Mouse (Mus musculus) heart, postnatal 0 days (tissue): ENCODE measurements around the gene Srrt. TPM values are rescaled to one million over a fixed set of nuclear protein-coding genes. Genes with fewer than 3 reads are reported as not detected.
A peak's percentile ranks its signal among the peaks of the same experiment; 100 is the strongest.

Experiments used
- ATAC-seq: fragments of 200-750 bp; cut with Nextera tagmentation; 2 replicates; pipeline ENCODE4 v1.8.0; 2017; ENCODE audit warnings: low read depth, moderate number of reproducible peaks, moderate library complexity; ENCODE audit not compliant: insufficient read depth
- DNase-seq: peaks from one replicate; pipeline ENCODE4 v3.0.0-alpha.2; 2016; ENCODE audit warnings: low spot score
- H3K27ac ChIP-seq: fragments of 300-500 bp; sonication (generic); 2 replicates; pipeline ENCODE4 v1.5.1; 2014; ENCODE audit warnings: low read depth, mild to moderate bottlenecking
- H3K27me3 ChIP-seq: fragments of 300-500 bp; sonication (generic); 2 replicates; pipeline ENCODE4 v1.6.1; 2014; ENCODE audit warnings: low read length, mixed read lengths; ENCODE audit not compliant: control insufficient read depth, insufficient read depth
- H3K36me3 ChIP-seq: fragments of 300-500 bp; sonication (generic); replicated peaks from 2 replicates; pipeline ENCODE4 v1.6.1; 2014; ENCODE audit warnings: low read length, mixed read lengths; ENCODE audit not compliant: control insufficient read depth, insufficient read depth
- H3K4me1 ChIP-seq: fragments of 300-500 bp; sonication (generic); 2 replicates; pipeline ENCODE4 v1.6.1; 2014; ENCODE audit warnings: antibody characterized with exemption; ENCODE audit not compliant: control insufficient read depth, insufficient read depth
- H3K4me2 ChIP-seq: fragments of 300-500 bp; sonication (generic); 2 replicates; pipeline ENCODE4 v1.6.1; 2014; ENCODE audit warnings: low read depth, mild to moderate bottlenecking, low read length, moderate library complexity
- H3K4me3 ChIP-seq: fragments of 300-500 bp; sonication (generic); 2 replicates; pipeline ENCODE4 v1.5.1; 2014; ENCODE audit warnings: low read depth, low read length
- H3K9ac ChIP-seq: fragments of 300-500 bp; sonication (generic); replicated peaks from 2 replicates; pipeline ENCODE4 v1.6.1; 2014; ENCODE audit warnings: low read depth, low read length, mixed read lengths
- H3K9me3 ChIP-seq: fragments of 300-500 bp; sonication (generic); replicated peaks from 2 replicates; pipeline ENCODE4 v1.6.1; 2016; ENCODE audit warnings: low read length; ENCODE audit not compliant: control insufficient read depth
- CTCF ChIP-seq: IDR thresholded peaks from 2 replicates; pipeline ENCODE4 v1.5.1; 2016; ENCODE audit warnings: antibody characterized with exemption, control low read depth, low read depth
- EP300 ChIP-seq: IDR thresholded peaks from 2 replicates; pipeline ENCODE4 v1.6.1; 2016; ENCODE audit warnings: antibody characterized with exemption, low read depth
- WGBS: fragments of 180-500 bp; shearing (Covaris S2); extraction: QIAGEN DNeasy Blood & Tissue Kit; methylation state at CpG from one replicate; pipeline ENCODE4 v1.1.7; 2014; 5-methylcytosine and 5-hydroxymethylcytosine counted together
- polyA plus RNA-seq: library from polyadenylated mRNA; unstranded; fragments of >200 nt; fragmentation: Nextera tagmentation; extraction: Ambion mirVana; gene quantifications from 2 replicates; pipeline ENCODE4 v1.2.1, GENCODE M21; 2015
- total RNA-seq: library from RNA; depleted of rRNA; stranded (reverse); fragments of >200 nt; gene quantifications from 2 replicates; pipeline ENCODE4 v1.2.3, GENCODE M21; 2014; ENCODE audit warnings: low replicate concordance

Srrt gene
- total and polyA plus RNA-seq, 2 experiments from 2014 or later = 34.9 to 139 TPM

DNA sequence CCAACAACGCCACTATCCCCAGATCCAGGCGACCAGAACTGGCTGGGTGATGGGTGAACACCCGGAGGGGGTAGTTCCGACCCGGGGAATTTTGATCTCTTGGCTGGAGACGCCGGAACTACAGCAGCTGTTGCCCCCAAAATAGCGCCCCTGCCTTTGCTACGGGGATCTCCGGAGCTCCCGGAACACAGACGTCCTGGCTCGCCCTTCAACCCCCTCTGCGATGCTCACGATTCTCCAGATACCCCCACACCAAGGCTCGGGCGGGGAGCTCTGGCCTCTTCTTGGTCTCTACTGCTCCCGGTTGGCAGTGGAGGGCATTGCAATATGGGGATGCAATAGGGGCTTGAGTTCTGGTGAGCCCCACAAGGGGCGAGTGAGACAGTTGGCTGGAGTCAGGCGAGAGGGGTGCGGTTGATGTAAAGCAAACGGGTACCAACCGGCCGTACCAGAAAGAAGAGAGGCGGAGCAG is 18.4 kb downstream of the Srrt start:
- peak; percentile 44; the same call in 1 of the 2 replicates for TF ChIP-seq CTCF
- no peak for TF ChIP-seq EP300
- Histone ChIP-seq H3K4me1 (peaks cover 28% of the 10 kb centered on the region), H3K36me3 (no peaks in the 10 kb centered on the region), H3K4me2 (peak overlapping the region; percentile 77), H3K4me3 (peak overlapping the region; percentile 46), H3K27me3 (peaks cover 41% of the 10 kb centered on the region), H3K27ac (no peak overlapping the region), H3K9me3 (no peaks in the 10 kb centered on the region), H3K9ac (0 out of 2 replicates have a peak overlapping the region, but pooled peaks have one; percentile 1)
- no peak for DNase-seq
- no peak for ATAC-seq
- WGBS = 4% methylated on average over 25 of the region's 25 CpGs

GRCm38 (mm10) chr5:137287953-137288743 is 19.3 kb downstream of the Srrt start:
- H3K27me3 ChIP-seq = peaks cover 41% of the 10 kb centered on the region
- no peak for TF ChIP-seq CTCF
- no peak for TF ChIP-seq EP300
- H3K36me3 ChIP-seq = no peaks in the 10 kb centered on the region
- H3K27ac ChIP-seq = no peak overlapping the region
- peak overlapping the region; percentile 46 for H3K4me3 ChIP-seq
- no peaks in the 10 kb centered on the region for H3K9me3 ChIP-seq
- H3K9ac ChIP-seq = peak overlapping the region; percentile 32
- ATAC-seq (no peak), DNase-seq (no peak)
- peaks cover 20% of the 10 kb centered on the region for H3K4me1 ChIP-seq
- under 1% methylated on average over 54 of the region's 65 CpGs for WGBS
- H3K4me2 ChIP-seq = peak overlapping the region; percentile 77

GRCm38 (mm10) chr5:137287032-137287952 is 20.2 kb downstream of the Srrt start, which contains the start of gene Ache:
TSS of gene Ache (plus strand) at chr5:137287519.
- Histone ChIP-seq H3K27me3 (peaks cover 41% of the 10 kb centered on the region), H3K4me1 (peaks cover 16% of the 10 kb centered on the region), H3K4me3 (peak within 1 kb of the TSS; percentile 46), H3K36me3 (no peaks in the 10 kb centered on the region), H3K27ac (no peak within 1 kb of the TSS), H3K9me3 (no peaks in the 10 kb centered on the region; the same call in 1 of the 2 replicates), H3K4me2 (peak within 1 kb of the TSS; percentile 77), H3K9ac (peak within 1 kb of the TSS; percentile 32)
- ATAC-seq (peak; percentile 17), DNase-seq (no peak)
- no peak for TF ChIP-seq EP300
- no peak for TF ChIP-seq CTCF
- 3% methylated on average over 40 of the region's 40 CpGs for WGBS

DNA sequence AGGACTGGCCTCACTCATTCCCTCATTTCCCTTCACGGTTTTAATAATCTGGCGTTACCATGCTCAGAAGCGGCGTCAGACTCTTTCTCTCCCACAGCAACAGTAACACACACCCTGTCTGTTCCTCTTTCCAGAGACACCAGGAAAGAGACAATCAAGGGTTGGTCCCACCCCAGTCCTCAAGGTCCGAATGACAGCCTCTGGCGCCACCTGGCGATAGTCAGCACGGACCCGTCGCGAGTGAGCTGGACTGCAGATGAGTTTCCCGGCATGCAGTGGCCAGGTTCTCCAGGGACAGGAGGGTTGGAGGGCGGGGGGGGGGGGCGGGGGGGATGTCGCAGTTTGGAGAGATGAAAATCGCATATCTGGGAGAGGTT is 20.8 kb downstream of the Srrt start:
- no peaks in the 10 kb centered on the region for H3K36me3 ChIP-seq
- H3K9ac ChIP-seq = no peak overlapping the region
- peak overlapping the region; percentile 46 for H3K4me3 ChIP-seq
- WGBS = under 1% methylated on average over 16 of the region's 16 CpGs
- H3K27me3 ChIP-seq = peaks cover 36% of the 10 kb centered on the region
- H3K9me3 ChIP-seq = no peaks in the 10 kb centered on the region; the same call in 1 of the 2 replicates
- peak overlapping the region; percentile 77 for H3K4me2 ChIP-seq
- H3K27ac ChIP-seq = no peak overlapping the region
- no peak for TF ChIP-seq EP300
- peak; percentile 88 for TF ChIP-seq CTCF
- peaks cover 16% of the 10 kb centered on the region for H3K4me1 ChIP-seq
- peak; percentile 72 for ATAC-seq
- peak; percentile 75 for DNase-seq

- H3K27me3 ChIP-seq = peaks cover 32% of the 10 kb centered on the region
- TF ChIP-seq CTCF = no peak
- no peak for TF ChIP-seq EP300
- H3K9ac ChIP-seq = no peak overlapping the region
- no peaks in the 10 kb centered on the region; the same call in 1 of the 2 replicates for H3K9me3 ChIP-seq
- H3K36me3 ChIP-seq = no peaks in the 10 kb centered on the region
- H3K4me1 ChIP-seq = peaks cover 16% of the 10 kb centered on the region
- WGBS = 42% methylated on average over 7 of the region's 7 CpGs
- H3K27ac ChIP-seq = no peak overlapping the region
- DNase-seq (no peak), ATAC-seq (no peak)
- no peak overlapping the region for H3K4me3 ChIP-seq
- no peak overlapping the region for H3K4me2 ChIP-seq
Measured at GRCm38 (mm10) chr5:137285986-137286385, 21.5 kb downstream of the Srrt start.
